Mouse (Mus musculus) heart, adult 18-20 months (tissue): ENCODE measurements around the gene Dlx2. TPM values are rescaled to one million over a fixed set of nuclear protein-coding genes. Genes with fewer than 3 reads are reported as not detected.

Experiments used
- DNase-seq, 2 experiments: peaks; one replicate each; pipeline ENCODE4 v3.0.0; 2021 to 2022; ENCODE audit warnings: mixed read lengths in 1 of 2
- total RNA-seq, 2 experiments: library from RNA; stranded (reverse); gene quantifications; 2 replicates each; pipeline ENCODE4 v1.2.3; 2021

Gene Dlx2
- total RNA-seq, 2 experiments from 2014 or later: not detected

DNA sequence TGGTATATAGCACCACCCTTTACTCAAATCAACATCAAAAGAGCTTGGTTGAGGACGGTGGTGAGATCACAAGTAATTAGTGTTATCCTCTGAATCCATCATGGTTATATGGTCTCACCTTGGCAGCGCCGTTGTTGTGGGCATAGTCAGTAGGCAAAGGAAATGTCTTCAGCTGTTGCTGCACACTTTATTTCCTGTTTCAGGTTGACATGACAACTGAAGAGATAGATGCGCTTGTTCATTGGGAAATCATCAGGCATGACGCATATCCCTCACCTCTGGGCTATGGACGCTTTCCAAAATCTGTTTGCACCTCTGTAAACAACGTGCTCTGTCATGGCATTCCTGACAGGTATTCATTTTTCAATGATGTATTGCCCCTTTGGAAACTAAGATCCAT is 35.3 kb downstream of the Dlx2 start:
- no peak for DNase-seq

DNA sequence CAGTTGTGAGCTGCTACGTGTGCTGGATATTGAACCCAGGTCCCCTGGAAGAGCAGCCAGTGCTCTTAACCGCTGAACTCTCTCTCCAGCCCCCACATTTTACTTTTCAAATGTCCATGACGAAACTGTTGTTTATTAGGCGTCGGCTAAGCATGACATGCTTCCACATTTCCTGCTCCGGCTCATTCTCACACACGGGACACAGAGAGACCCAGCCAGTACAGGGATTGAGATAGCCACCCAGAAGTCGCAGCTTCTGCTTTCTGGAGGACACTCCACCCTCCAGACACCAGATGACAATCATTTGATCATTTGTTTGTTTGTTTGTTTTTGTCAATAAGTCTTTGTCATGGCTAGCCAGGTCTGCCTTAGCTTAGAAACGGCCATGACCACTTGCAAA is 41.7 kb downstream of the Dlx2 start:
- no peak for DNase-seq

DNA sequence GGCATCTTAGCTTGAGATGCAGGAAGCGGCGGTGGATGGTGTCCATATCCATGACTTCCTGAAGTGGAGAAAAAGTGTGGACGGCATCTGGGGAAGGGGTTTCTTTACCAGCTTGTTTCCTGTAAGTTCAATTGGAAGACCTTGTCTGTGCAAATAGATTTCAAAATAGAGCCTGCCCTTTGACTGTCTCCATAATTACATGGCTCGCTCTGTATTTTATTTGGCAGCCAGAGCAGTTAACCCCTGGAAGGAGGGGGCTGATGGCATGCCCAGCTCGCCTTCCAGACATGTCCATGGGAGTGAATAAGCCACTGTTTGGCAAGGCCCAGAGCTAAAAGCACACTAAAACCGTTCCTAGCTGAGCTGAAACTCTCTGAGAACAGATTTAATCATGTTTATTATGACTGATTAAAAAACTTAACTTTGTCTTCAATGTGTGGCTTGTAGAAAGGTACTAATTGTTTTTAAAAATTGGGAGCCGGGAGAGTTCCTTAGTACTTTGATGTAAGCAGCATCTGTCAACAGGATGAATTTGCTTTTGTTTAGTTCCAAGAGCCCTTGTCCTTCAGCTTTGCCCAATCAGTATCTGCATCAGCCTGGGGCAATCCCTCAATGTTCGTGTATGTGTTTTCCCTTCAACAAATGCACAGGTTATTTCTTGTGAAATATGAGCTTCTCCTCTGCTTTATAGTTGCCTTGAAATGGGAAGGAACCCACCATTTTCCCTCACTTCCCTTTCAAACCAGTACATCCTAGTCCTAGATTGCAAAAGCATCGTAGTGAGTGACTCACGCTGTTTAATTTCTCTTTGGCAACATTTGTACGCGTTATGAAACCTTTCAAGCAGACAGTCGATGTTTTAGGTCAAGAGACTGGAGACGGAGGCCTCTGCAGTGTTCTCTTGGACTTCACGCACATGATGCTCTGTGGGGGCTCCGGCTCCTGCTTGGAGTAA is 47.0 kb downstream of the Dlx2 start:
- peak; percentile 10 to 31 for DNase-seq

DNA sequence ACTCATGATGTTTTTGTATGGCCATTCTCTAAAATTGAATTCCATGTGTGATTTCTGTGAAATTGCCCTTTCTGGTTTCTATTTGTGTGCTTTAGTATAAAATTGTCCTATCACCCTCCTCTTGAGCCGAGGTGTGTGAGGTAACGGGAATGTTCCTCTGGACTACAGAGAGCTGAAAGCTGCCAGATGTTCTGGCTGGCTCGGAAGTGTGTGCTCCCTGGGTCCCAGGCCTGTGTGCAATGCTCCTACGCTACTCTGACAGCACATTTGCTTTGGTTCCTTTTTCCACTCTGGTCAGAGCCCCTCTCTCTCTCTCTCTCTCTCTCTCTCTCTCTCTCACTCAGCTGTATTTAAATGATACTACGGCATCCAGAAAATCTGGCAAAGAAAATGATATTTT is 49.4 kb downstream of the Dlx2 start:
- no peak for DNase-seq

DNA sequence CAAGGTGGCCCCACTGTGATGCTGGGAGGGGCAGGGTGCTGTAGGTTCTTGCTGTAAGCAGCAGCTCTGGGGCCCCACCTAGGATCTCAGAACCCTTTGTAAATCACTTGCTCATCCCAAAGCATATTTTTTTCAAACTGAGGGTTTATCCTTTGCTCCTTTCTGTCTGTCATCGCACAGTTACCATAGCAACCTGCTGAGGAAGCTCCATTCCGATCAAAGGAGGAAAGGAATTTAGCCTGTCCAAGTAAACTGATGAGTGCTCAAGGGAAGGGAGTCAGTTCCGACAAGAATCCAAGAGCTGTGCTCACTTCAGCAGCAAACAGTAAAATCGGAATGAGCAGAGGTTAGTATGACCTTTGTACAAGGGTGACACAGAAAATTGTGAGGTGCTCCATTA is 51.6 kb downstream of the Dlx2 start:
- no peak for DNase-seq

DNA sequence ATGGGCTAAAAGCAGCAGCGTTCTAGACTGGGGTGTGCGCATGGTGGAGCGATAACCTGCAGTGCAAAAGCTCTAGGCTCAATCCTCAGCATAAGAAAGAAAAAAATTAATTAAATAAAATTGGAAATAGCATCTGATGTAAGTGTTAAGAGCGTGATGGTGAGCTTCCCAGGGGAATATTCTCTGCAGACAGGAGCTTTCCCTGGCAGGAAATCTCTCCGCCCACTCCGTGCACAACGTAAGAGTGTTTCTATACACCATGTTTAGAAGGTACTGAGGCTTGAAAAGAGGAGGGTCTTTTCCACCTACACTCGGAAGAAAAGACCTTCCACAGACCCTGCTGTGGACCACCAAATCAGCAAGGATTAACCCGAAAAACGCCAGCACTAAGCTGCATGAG is 52.1 kb downstream of the Dlx2 start:
- no peak for DNase-seq

Other genes starting within 250 kb of the Dlx2 start
- gene Slc25a12, start 179.0 kb downstream of the Dlx2 start, total RNA-seq: 100 to 1,000 TPM; 253 to 258 TPM
- gene Hat1, start 157.8 kb downstream of the Dlx2 start, total RNA-seq: 10 to 100 TPM; 30.9 to 31.3 TPM
- 10 to 100 TPM; 37.4 to 39.6 TPM for gene Metap1d, start 93.5 kb downstream of the Dlx2 start, total RNA-seq
- under 1 TPM; 0.15 to 0.46 TPM for gene Dlx1, start 18.6 kb downstream of the Dlx2 start, total RNA-seq
- gene Itga6, start 198.9 kb upstream of the Dlx2 start, total RNA-seq: 10 to 100 TPM; 51.5 to 62.3 TPM